Mouse (Mus musculus) midbrain, postnatal 0 days (tissue): ENCODE results near the gene Guca2a. TPM values are rescaled to one million over a fixed set of nuclear protein-coding genes. Genes with fewer than 3 reads are reported as not detected.
A peak's percentile ranks its signal among the peaks of the same experiment; 100 is the strongest.
"Not testable (repeated sequence)": the region's sequence is repeated elsewhere in the genome, so short reads cannot be mapped to it uniquely, and the experiment has no call there.

Experiments
- ATAC-seq: fragments of 200-750 bp; cut with Nextera tagmentation; 2 replicates; pipeline ENCODE4 v1.8.0; 2017; ENCODE audit warnings: moderate number of reproducible peaks, mild to moderate bottlenecking, moderate TSS enrichment, moderate library complexity; ENCODE audit not compliant: low FRiP score
- DNase-seq: peaks from one replicate; pipeline ENCODE4 v3.0.0-alpha.2; 2015; ENCODE audit warnings: low spot score
- H3K27ac ChIP-seq: fragments of 300-500 bp; sonication (generic); 2 replicates; pipeline ENCODE4 v1.5.1; 2014; ENCODE audit warnings: low read depth, mild to moderate bottlenecking, low read length, mixed read lengths
- H3K27me3 ChIP-seq: fragments of 300-500 bp; sonication (generic); 2 replicates; pipeline ENCODE4 v1.6.1; 2014; ENCODE audit warnings: low read length, control low read depth, mixed read lengths; ENCODE audit not compliant: insufficient read depth
- H3K36me3 ChIP-seq: fragments of 300-500 bp; sonication (generic); 2 replicates; pipeline ENCODE4 v1.6.1; 2014; ENCODE audit warnings: low read length, control low read depth, mixed read lengths; ENCODE audit not compliant: insufficient read depth
- H3K4me1 ChIP-seq: fragments of 300-500 bp; sonication (generic); 2 replicates; pipeline ENCODE4 v1.6.1; 2014; ENCODE audit warnings: mild to moderate bottlenecking, control low read depth, antibody characterized with exemption, low read length, mixed read lengths; ENCODE audit not compliant: insufficient read depth
- H3K4me2 ChIP-seq: fragments of 300-500 bp; sonication (generic); 2 replicates; pipeline ENCODE4 v1.6.1; 2014; ENCODE audit warnings: low read depth, mild to moderate bottlenecking, low read length, mixed read lengths; ENCODE audit not compliant: poor library complexity, severe bottlenecking
- H3K4me3 ChIP-seq: fragments of 300-500 bp; sonication (generic); 2 replicates; pipeline ENCODE4 v1.5.1; 2014; ENCODE audit warnings: low read depth, mild to moderate bottlenecking, low read length, moderate library complexity
- H3K9ac ChIP-seq: fragments of 300-500 bp; sonication (generic); replicated peaks from 2 replicates; pipeline ENCODE4 v1.6.1; 2014; ENCODE audit warnings: mild to moderate bottlenecking, low read length, moderate library complexity, mixed read lengths; ENCODE audit not compliant: poor library complexity, severe bottlenecking
- H3K9me3 ChIP-seq: fragments of 300-500 bp; sonication (generic); 2 replicates; pipeline ENCODE4 v1.6.1; 2016; ENCODE audit warnings: low read length, control low read depth
- CTCF ChIP-seq: IDR thresholded peaks from 2 replicates; pipeline ENCODE4 v1.5.1; 2016; ENCODE audit warnings: antibody characterized with exemption, mild to moderate bottlenecking
- WGBS: fragments of 180-500 bp; shearing (Covaris S2); extraction: QIAGEN DNeasy Blood & Tissue Kit; methylation state at CpG from one replicate; pipeline ENCODE4 v1.1.7; 2014; 5-methylcytosine and 5-hydroxymethylcytosine counted together
- polyA plus RNA-seq: library from polyadenylated mRNA; unstranded; fragments of >200 nt; fragmentation: Nextera tagmentation; extraction: Ambion mirVana; gene quantifications from 2 replicates; pipeline ENCODE4 v1.2.1, GENCODE M21; 2015
- total RNA-seq: library from RNA; depleted of rRNA; stranded (reverse); fragments of >200 nt; gene quantifications from 2 replicates; pipeline ENCODE4 v1.2.3, GENCODE M21; 2014

Guca2a gene
- total and polyA plus RNA-seq, 2 experiments from 2014 or later: not detected

- Histone ChIP-seq H3K4me2 (no peak overlapping the region), H3K36me3 (peaks cover 8% of the 10 kb centered on the region; the same call in 1 of the 2 replicates), H3K4me3 (no peak overlapping the region), H3K27ac (0 out of 2 replicates have a peak overlapping the region, but pooled peaks have one; percentile 18), H3K27me3 (no peaks in the 10 kb centered on the region), H3K9me3 (no peaks in the 10 kb centered on the region), H3K9ac (no peak overlapping the region), H3K4me1 (no peaks in the 10 kb centered on the region)
- 53% methylated on average over 4 of the region's 4 CpGs for WGBS
- TF ChIP-seq CTCF: no peak
- DNase-seq (no peak), ATAC-seq (no peak)
Measured at GRCm38 (mm10) chr4:119627317-119627716, 10.2 kb upstream of the Guca2a start.

- not testable (repeated sequence) for H3K27me3 ChIP-seq
- WGBS: 64% methylated on average over 3 of the region's 4 CpGs
Measured at GRCm38 (mm10) chr4:119628363-119628762, 9.1 kb upstream of the Guca2a start.

GRCm38 (mm10) chr4:119631115-119631919, 6.2 kb upstream of the Guca2a start:
- DNase-seq (peak; percentile 77), ATAC-seq (peak; percentile 47; the same call in 1 of the 2 replicates)
- Histone ChIP-seq H3K4me3 (no peak overlapping the region), H3K4me2 (no peak overlapping the region), H3K27me3 (no peaks in the 10 kb centered on the region), H3K4me1 (no peaks in the 10 kb centered on the region), H3K27ac (no peak overlapping the region), H3K9me3 (no peaks in the 10 kb centered on the region), H3K36me3 (peaks cover 8% of the 10 kb centered on the region; the same call in 1 of the 2 replicates), H3K9ac (no peak overlapping the region)
- peak; percentile 87 for TF ChIP-seq CTCF
- WGBS: 74% methylated on average over 11 of the region's 11 CpGs

More at GRCm38 (mm10) chr4:119628363-119628762, 9.1 kb upstream of the Guca2a start:
- ATAC-seq, H3K4me2 ChIP-seq, DNase-seq, H3K9ac ChIP-seq, H3K36me3 ChIP-seq, H3K4me3 ChIP-seq, H3K4me1 ChIP-seq, H3K27ac ChIP-seq, H3K9me3 ChIP-seq: not testable (repeated sequence)
- peak; percentile 50 for TF ChIP-seq CTCF

DNA sequence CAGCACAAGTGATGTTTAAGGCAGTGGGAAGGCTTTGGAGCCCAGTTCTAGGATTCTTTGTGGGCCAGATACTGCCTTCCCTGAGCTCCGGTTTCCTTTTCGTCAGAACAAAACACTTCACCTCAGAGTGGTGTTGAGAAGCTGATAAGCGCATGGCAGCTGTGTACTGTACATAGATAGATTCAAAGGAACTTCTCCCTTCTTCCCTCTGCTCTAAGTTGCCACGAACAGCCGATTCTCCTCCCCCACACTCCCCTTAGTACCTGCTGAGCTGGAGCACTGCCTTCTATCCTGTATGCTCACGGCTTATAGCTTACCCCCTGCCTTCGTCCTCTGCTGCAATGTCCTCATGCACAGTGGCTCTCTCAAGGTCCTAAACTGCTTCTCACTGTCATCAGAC, 4.8 kb upstream of the Guca2a start:
- Histone ChIP-seq H3K27ac (no peak overlapping the region), H3K27me3 (no peaks in the 10 kb centered on the region), H3K9me3 (no peaks in the 10 kb centered on the region), H3K4me2 (no peak overlapping the region), H3K4me3 (no peak overlapping the region), H3K9ac (no peak overlapping the region), H3K36me3 (peaks cover 8% of the 10 kb centered on the region; the same call in 1 of the 2 replicates), H3K4me1 (no peaks in the 10 kb centered on the region)
- no peak for TF ChIP-seq CTCF
- ATAC-seq (no peak), DNase-seq (no peak)
- WGBS: 56% methylated on average over 7 of the region's 7 CpGs

DNA sequence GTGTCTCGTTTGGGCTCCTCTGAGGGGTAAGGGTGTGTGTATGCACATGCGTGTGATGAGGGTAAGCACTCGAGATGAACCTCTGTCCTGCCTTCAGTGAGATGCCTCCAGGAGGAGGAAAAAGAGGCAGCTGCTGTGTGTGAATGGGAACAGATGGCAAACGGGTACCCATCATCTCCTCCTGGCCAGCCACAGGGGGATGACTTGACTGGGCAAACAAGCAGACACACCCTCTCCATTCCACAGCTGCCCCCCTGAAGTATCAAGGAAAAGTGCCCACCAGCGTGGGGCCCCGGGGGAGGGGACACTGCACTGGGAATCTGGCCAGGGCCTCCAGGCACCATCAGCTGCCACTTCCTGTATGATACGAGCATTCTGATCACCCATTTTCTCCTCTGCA, 4.2 kb upstream of the Guca2a start:
- Histone ChIP-seq H3K27me3 (no peaks in the 10 kb centered on the region), H3K4me2 (no peak overlapping the region), H3K36me3 (peaks cover 8% of the 10 kb centered on the region; the same call in 1 of the 2 replicates), H3K9me3 (no peaks in the 10 kb centered on the region), H3K9ac (no peak overlapping the region), H3K4me1 (no peaks in the 10 kb centered on the region), H3K27ac (no peak overlapping the region), H3K4me3 (no peak overlapping the region)
- ATAC-seq: no peak
- 47% methylated on average over 7 of the region's 7 CpGs for WGBS
- DNase-seq: peak; percentile 47
- no peak for TF ChIP-seq CTCF

DNA sequence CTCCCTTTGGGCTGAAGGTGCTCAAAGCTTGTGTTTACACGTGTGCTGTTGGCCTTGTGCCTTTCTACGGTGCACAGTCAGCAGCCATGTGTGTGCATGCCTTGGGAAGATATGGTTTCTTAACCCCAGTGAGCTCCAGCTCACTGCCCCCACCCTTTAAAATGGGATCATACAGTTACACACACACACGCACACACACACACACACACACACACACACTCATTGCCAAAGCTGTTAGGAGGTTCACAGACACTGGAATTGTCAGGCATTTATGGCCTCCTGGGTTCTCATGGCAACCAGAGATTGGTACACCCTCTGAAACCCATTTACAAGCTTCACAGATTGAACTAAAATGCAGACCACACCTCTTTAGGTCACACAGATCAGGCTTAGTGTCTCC, 3.6 kb upstream of the Guca2a start:
- H3K9me3 ChIP-seq: no peaks in the 10 kb centered on the region
- H3K4me2 ChIP-seq: no peak overlapping the region
- DNase-seq: no peak
- H3K36me3 ChIP-seq: peaks cover 8% of the 10 kb centered on the region; the same call in 1 of the 2 replicates
- no peak for TF ChIP-seq CTCF
- WGBS: 90% methylated on average over 3 of the region's 3 CpGs
- no peaks in the 10 kb centered on the region for H3K27me3 ChIP-seq
- no peak overlapping the region for H3K9ac ChIP-seq
- no peak overlapping the region for H3K4me3 ChIP-seq
- no peak overlapping the region for H3K27ac ChIP-seq
- no peak for ATAC-seq
- H3K4me1 ChIP-seq: no peaks in the 10 kb centered on the region
